Mouse (Mus musculus) MEL (cell line): Measurements from ENCODE around the gene Rtl1.

Experiments used
- CHD1 ChIP-seq: IDR thresholded peaks from 2 replicates; pipeline ENCODE4 v1.6.1; 2012; ENCODE audit warnings: low read depth, mild to moderate bottlenecking, inconsistent platforms, low read length, improper control_type of control experiment
- CTCF ChIP-seq, 3 experiments: IDR thresholded peaks in 2 of 3; conservative IDR thresholded peaks in 1 of 3; 2 replicates each; pipeline ENCODE4 v1.5.1; 2011 to 2012; ENCODE audit warnings: low read length in 3 of 3, low read depth in 2 of 3, mild to moderate bottlenecking in 2 of 3, improper control_type of control experiment in 1 of 3, inconsistent platforms in 1 of 3, mixed read lengths in 1 of 3, moderate library complexity in 1 of 3; ENCODE audit not compliant: control insufficient read depth in 1 of 3, insufficient read depth in 1 of 3, poor library complexity in 1 of 3, severe bottlenecking in 1 of 3
- EP300 ChIP-seq, 2 experiments: IDR thresholded peaks; 2 replicates each; pipeline ENCODE4 v1.6.1; 2011; ENCODE audit warnings: improper control_type of control experiment in 2 of 2, low read length in 2 of 2, low read depth in 1 of 2, mild to moderate bottlenecking in 1 of 2
- MYB ChIP-seq: IDR thresholded peaks from 2 replicates; pipeline ENCODE4 v1.6.1; 2011; ENCODE audit warnings: mild to moderate bottlenecking, low read depth, low read length, improper control_type of control experiment
- POLR2A ChIP-seq, 2 experiments: IDR thresholded peaks; 2 replicates each; pipeline ENCODE4 v1.6.1; 2011 to 2012; ENCODE audit warnings: low read length in 2 of 2, mild to moderate bottlenecking in 2 of 2, control low read depth in 1 of 2, improper control_type of control experiment in 1 of 2, low read depth in 1 of 2, moderate library complexity in 1 of 2; ENCODE audit not compliant: control insufficient read depth in 1 of 2, insufficient read depth in 1 of 2, poor library complexity in 1 of 2
- POLR2AphosphoS2 ChIP-seq: IDR thresholded peaks from 2 replicates; pipeline ENCODE4 v1.6.1; 2011; ENCODE audit warnings: low read length, improper control_type of control experiment
- POLR2AphosphoS5 ChIP-seq: IDR thresholded peaks from 2 replicates; pipeline ENCODE4 v1.6.1; 2012; ENCODE audit warnings: low read depth, borderline replicate concordance, mild to moderate bottlenecking, inconsistent platforms, low read length, moderate library complexity, mixed read lengths
- ZC3H11A ChIP-seq: IDR thresholded peaks from 2 replicates; pipeline ENCODE4 v1.6.1; 2012; ENCODE audit warnings: low read depth, mild to moderate bottlenecking, inconsistent platforms, low read length, improper control_type of control experiment
- ZMIZ1 ChIP-seq: IDR thresholded peaks from 2 replicates; pipeline ENCODE4 v1.6.1; 2012; ENCODE audit warnings: low read depth, mild to moderate bottlenecking, inconsistent platforms, low read length, improper control_type of control experiment, moderate library complexity

DNA sequence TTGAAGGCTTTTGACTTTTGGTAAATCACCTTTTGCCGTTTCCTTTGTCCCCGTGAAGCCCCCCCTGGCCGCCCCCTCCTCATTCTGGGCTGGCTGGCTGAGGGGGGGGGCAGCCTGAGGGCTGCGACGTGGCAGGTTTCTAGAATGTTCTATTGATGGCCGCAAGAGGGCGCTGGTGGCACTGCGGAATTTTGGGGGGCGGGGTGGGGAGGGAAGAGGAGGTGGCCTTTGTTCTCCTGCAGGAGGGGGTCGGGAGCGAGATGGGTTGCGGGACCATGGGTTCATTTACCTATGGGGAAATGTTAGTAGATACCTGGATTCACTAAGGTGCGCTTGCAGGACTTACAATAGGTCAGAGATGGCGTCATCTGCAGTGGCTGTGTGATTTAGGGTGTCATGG is 58.1 kb downstream of the Rtl1 start:
- TF ChIP-seq CHD1 (no peak), EP300 (IDR thresholded peaks at IDR 0.05; ENCODE audit: low read depth in 1 of 2, low read length in 2 of 2) (no peak), ZC3H11A (no peak), POLR2AphosphoS2 (no peak), ZMIZ1 (no peak), CTCF (IDR thresholded peaks at IDR 0.05 in 2 of 3, conservative IDR thresholded peaks at IDR 0.05 in 1 of 3; ENCODE audit: control insufficient read depth in 1 of 3, insufficient read depth in 1 of 3, low read depth in 2 of 3, low read length in 3 of 3, poor library complexity in 1 of 3, severe bottlenecking in 1 of 3) (0 out of 6 replicates have a peak, but pooled peaks of 1 of the 3 experiments have one; percentile 13), MYB (no peak), POLR2A (IDR thresholded peaks at IDR 0.05; ENCODE audit: control insufficient read depth in 1 of 2, insufficient read depth in 1 of 2, low read depth in 1 of 2, low read length in 2 of 2, poor library complexity in 1 of 2) (no peak), POLR2AphosphoS5 (no peak)
